Mouse (Mus musculus): ENCODE data around the gene Rgp1.

DNA sequence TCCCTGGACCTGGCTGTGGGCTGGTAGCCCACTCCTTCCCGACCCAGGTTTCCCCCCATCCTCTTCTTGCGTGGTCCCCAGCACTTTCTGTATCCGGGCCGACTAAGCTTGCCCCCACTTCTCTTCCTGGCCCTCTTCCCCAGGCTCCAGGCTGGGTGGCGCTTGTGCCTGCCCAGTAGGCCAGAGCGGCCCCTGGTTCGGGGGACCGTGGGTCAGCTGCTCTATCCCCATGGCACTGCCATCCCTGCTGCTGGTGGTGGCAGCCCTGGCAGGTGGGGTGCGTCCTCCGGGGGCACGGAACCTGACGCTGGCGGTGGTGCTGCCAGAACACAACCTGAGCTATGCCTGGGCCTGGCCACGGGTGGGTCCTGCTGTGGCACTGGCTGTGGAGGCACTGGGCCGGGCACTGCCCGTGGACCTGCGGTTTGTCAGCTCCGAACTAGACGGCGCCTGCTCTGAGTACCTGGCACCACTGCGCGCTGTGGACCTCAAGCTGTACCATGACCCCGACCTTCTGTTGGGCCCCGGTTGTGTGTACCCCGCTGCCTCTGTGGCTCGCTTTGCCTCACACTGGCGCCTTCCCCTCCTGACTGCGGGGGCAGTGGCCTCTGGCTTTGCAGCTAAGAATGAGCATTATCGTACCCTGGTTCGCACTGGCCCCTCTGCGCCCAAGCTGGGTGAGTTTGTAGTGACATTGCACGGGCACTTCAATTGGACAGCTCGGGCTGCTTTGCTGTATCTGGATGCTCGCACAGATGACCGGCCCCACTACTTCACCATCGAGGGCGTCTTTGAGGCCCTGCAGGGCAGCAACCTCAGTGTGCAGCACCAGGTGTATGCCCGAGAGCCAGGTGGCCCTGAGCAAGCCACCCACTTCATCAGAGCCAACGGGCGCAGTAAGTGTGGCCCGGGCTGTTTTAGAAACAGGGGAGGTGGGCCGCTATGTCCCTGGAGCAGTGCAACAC, 53.7 kb downstream of the Rgp1 start:
- no peak for TF ChIP-seq CTCF (IDR thresholded peaks at IDR 0.05; ENCODE audit: low read depth)
- TF ChIP-seq EP300 (IDR thresholded peaks at IDR 0.05; ENCODE audit: low read depth), result no peak
